Mouse (Mus musculus) ES-Bruce4 (cell line): ENCODE data around the gene Sec31a. TPM values are rescaled to one million over a fixed set of nuclear protein-coding genes. Genes with fewer than 3 reads are reported as not detected.
A peak's percentile ranks its signal among the peaks of the same experiment; 100 is the strongest.

Source experiments
- H3K27ac ChIP-seq: 2 replicates; pipeline ENCODE4 v1.5.1; 2012; ENCODE audit warnings: low read length, inconsistent platforms; ENCODE audit not compliant: insufficient read depth
- H3K27me3 ChIP-seq: 2 replicates; pipeline ENCODE4 v1.6.1; 2012; ENCODE audit warnings: mild to moderate bottlenecking, low read length, inconsistent platforms; ENCODE audit not compliant: control insufficient read depth, poor library complexity, insufficient read depth, severe bottlenecking
- H3K36me3 ChIP-seq: 2 replicates; pipeline ENCODE4 v1.6.1; 2012; ENCODE audit warnings: inconsistent platforms, mild to moderate bottlenecking, low read length, moderate library complexity; ENCODE audit not compliant: control insufficient read depth, poor library complexity, insufficient read depth, severe bottlenecking
- H3K4me1 ChIP-seq: one replicate; pipeline ENCODE4 v1.8.1; 2011; ENCODE audit warnings: low read length; ENCODE audit not compliant: control insufficient read depth, insufficient read depth
- H3K4me3 ChIP-seq: 2 replicates; pipeline ENCODE4 v1.5.1; 2011; ENCODE audit warnings: low read depth, mild to moderate bottlenecking, low read length
- H3K9ac ChIP-seq: 2 replicates; pipeline ENCODE4 v1.6.1; 2012; ENCODE audit warnings: low read depth, mild to moderate bottlenecking, inconsistent platforms; ENCODE audit not compliant: poor library complexity, severe bottlenecking
- H3K9me3 ChIP-seq: replicated peaks from 2 replicates; pipeline ENCODE4 v1.6.1; 2012; ENCODE audit warnings: mild to moderate bottlenecking, low read length, inconsistent platforms; ENCODE audit not compliant: control insufficient read depth, poor library complexity, insufficient read depth, severe bottlenecking
- CTCF ChIP-seq: IDR thresholded peaks from one replicate; pipeline ENCODE4 v1.8.1; 2011; ENCODE audit warnings: low read depth, low read length
- EP300 ChIP-seq: IDR thresholded peaks from 2 replicates; pipeline ENCODE4 v1.6.1; 2011; ENCODE audit warnings: low read depth, low read length; ENCODE audit not compliant: insufficient read depth
- POLR2A ChIP-seq: IDR thresholded peaks from one replicate; pipeline ENCODE4 v1.8.1; 2011; ENCODE audit warnings: low read length; ENCODE audit not compliant: insufficient read depth
- polyA plus RNA-seq: library from polyadenylated mRNA; stranded (reverse); fragments of >200 nt; gene quantifications from 2 replicates; pipeline ENCODE4 v1.2.4, GENCODE M21; 2011; ENCODE audit warnings: low read depth; ENCODE audit not compliant: missing spikeins, insufficient read depth, insufficient read length

Sec31a gene
- polyA plus RNA-seq, 1 experiment: 197 TPM

DNA sequence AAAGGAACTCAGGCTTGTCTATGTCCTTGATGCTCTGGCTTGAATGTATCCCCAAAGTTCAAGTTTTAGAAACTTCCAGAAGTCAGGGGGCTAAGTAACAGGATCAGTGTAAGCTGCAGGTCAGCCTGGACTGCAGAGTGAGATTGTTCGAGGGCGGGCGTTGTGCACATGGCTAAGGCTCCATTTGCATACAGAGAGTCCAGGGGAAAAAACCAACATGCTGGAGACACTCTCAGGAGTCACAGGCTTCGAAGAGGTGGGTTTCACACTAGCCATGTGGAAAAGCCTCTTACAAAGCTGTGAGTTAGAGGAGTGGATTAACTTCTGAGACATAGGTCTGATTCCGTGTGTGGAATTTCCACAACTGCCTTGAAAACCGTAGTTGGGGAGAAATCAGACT lies 73.6 kb downstream of the Sec31a start:
- TF ChIP-seq POLR2A (no peak), CTCF (no peak), EP300 (no peak)

DNA sequence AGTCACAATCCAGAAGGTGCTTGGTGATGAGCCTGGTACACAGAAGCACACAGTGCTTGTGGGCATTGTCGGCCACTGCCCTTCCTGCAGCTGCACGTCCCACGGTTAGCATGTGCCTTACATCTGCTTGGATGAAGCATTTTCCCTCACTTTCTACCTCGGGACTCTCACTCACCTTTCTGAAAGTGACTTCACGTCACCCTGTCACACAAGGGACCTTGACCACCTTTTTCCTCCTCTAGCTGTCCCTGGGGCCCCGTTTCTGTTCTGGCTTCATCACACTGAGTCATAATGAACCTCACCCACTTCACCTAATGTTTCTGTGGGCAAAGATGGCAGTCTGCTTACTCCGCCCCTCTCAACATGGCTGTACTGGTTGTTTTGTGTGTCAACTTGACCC lies 75.0 kb downstream of the Sec31a start:
- Histone ChIP-seq H3K4me3 (no peak overlapping the region), H3K36me3 (no peaks in the 10 kb centered on the region), H3K27ac (no peak overlapping the region), H3K27me3 (no peaks in the 10 kb centered on the region), H3K9ac (no peak overlapping the region), H3K4me1 (peaks cover 10% of the 10 kb centered on the region), H3K9me3 (no peaks in the 10 kb centered on the region)
- TF ChIP-seq CTCF (no peak), POLR2A (no peak), EP300 (no peak)

More for the DNA sequence above, 73.6 kb downstream of the Sec31a start:
- no peaks in the 10 kb centered on the region for H3K9me3 ChIP-seq
- H3K36me3 ChIP-seq: no peaks in the 10 kb centered on the region
- H3K4me1 ChIP-seq: peaks cover 10% of the 10 kb centered on the region
- no peak overlapping the region for H3K9ac ChIP-seq
- H3K27me3 ChIP-seq: no peaks in the 10 kb centered on the region
- no peak overlapping the region for H3K4me3 ChIP-seq
- no peak overlapping the region for H3K27ac ChIP-seq

DNA sequence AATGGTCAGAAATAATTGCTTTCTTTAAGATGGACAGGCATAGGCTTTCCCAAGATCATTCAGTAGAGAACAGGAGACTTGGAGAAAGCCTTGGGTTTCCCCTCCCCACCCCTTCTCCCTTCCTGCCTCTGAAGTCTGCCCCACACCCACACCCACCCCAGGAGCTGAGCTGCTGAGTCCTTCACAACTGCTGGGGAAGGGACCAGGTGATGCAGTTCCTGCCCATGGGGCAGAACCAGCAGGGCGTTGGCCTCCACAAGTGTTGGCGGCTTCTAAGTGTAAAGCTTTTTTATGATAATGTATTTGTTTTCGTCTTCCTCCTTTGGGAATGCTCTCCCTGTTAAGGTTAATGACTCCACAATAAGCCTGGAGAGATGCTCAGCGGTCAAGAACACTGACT lies 78.2 kb downstream of the Sec31a start:
- Histone ChIP-seq H3K36me3 (no peaks in the 10 kb centered on the region), H3K4me1 (peaks cover 10% of the 10 kb centered on the region), H3K27me3 (no peaks in the 10 kb centered on the region), H3K27ac (no peak overlapping the region), H3K4me3 (no peak overlapping the region), H3K9me3 (no peaks in the 10 kb centered on the region), H3K9ac (no peak overlapping the region)
- no peak for TF ChIP-seq CTCF
- TF ChIP-seq POLR2A: no peak
- TF ChIP-seq EP300: peak; percentile 88

DNA sequence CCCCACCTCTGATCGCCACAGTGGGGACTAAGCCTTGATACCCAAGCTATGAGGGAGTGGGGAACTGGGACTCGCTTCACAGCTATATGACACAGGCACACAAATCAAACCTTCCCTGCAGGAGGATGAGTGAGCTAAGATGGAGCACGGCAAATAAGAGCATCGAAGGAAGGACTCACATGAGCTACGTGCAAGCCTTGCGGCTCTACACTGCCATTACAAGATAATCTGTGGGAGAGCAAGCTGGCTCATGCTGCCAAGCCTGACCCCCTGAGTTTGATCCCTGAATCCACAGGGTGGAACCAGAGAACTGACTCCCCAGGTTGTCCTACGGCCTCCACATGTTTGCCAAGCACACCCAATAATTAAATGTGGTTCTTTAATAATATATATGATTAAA lies 79.2 kb downstream of the Sec31a start:
- TF ChIP-seq CTCF (no peak), POLR2A (no peak), EP300 (no peak)
- Histone ChIP-seq H3K27me3 (no peaks in the 10 kb centered on the region), H3K4me3 (no peak overlapping the region), H3K27ac (no peak overlapping the region), H3K36me3 (no peaks in the 10 kb centered on the region), H3K9ac (no peak overlapping the region), H3K9me3 (no peaks in the 10 kb centered on the region), H3K4me1 (peaks cover 7% of the 10 kb centered on the region)

DNA sequence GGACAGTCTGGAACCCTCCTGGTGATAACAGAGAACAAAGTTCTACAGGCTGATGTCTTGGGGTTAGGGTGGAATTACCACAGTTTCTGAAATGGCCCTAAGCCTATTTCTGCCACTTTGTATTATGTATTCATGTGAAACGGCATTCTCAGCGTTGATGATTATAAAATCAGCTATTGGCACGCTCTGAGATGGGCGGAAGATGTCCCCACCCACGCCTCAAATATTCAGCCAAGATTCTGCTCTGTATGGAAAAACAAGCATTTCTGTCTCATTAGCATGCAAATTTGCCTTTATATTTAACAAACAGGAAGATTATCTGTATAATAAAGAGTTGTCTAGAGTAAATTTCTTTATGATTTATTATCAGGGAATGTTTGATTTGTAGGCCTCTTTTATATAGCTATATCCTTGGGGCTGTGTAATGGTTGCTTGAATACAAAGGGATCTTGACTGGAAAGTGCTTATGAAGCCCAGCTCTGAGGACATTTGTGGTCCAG lies 80.4 kb downstream of the Sec31a start:
- no peaks in the 10 kb centered on the region for H3K36me3 ChIP-seq
- H3K27me3 ChIP-seq: no peaks in the 10 kb centered on the region
- TF ChIP-seq CTCF: no peak
- TF ChIP-seq EP300: no peak
- no peak for TF ChIP-seq POLR2A
- peaks cover 5% of the 10 kb centered on the region for H3K4me1 ChIP-seq
- H3K9me3 ChIP-seq: no peaks in the 10 kb centered on the region
- H3K27ac ChIP-seq: no peak overlapping the region
- H3K4me3 ChIP-seq: no peak overlapping the region
- H3K9ac ChIP-seq: no peak overlapping the region

DNA sequence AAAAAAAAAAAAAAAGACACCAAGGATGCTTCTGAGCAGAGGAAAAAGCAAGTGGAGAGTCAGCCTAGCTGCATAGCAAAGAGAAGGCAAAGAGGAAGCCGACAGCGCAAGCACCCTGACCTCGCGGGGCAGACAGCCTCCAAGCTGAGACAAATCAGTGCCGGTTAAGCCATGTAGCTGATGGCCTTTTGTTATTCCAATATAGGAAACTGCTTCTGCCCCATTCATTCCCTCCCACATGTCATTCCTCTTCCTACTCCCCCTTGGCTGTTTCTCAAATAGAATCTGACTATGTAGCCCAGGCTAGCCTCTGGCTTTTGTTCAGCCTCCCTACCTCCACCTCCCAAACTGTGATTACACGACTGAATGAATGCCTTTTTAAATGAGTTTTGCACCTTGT lies 81.3 kb downstream of the Sec31a start:
- Histone ChIP-seq H3K27ac (no peak overlapping the region), H3K9ac (no peak overlapping the region), H3K27me3 (no peaks in the 10 kb centered on the region), H3K4me3 (no peak overlapping the region), H3K9me3 (no peaks in the 10 kb centered on the region), H3K4me1 (peaks cover 2% of the 10 kb centered on the region), H3K36me3 (no peaks in the 10 kb centered on the region)
- no peak for TF ChIP-seq EP300
- TF ChIP-seq POLR2A: no peak
- no peak for TF ChIP-seq CTCF
